Mouse (Mus musculus): ENCODE data around the gene Ctsa.

Gene Ctsa

GRCm38 (mm10) chr2:164804533-164805331 lies 27.9 kb upstream of the Ctsa start, which contains the start of the genes Acot8 and Zswim3:
Acot8 (minus strand) TSS chr2:164804882.
Zswim3 (plus strand) TSS chr2:164805098.
- DNase-seq (ENCODE audit: low read depth, low spot score), result peak; percentile 98

GRCm38 (mm10) chr2:164805332-164805718 lies 27.3 kb upstream of the Ctsa start:
- DNase-seq (ENCODE audit: low read depth, low spot score), result no peak

- DNase-seq (ENCODE audit: low read depth, low spot score), result no peak
Measured at GRCm38 (mm10) chr2:164806614-164807013, 26.1 kb upstream of the Ctsa start.

- no peak for DNase-seq (ENCODE audit: low read depth, low spot score)
Measured at GRCm38 (mm10) chr2:164813557-164813956, 19.1 kb upstream of the Ctsa start.

GRCm38 (mm10) chr2:164815348-164815747 lies 17.3 kb upstream of the Ctsa start:
- DNase-seq (ENCODE audit: low read depth, low spot score), result no peak

GRCm38 (mm10) chr2:164815821-164816220 lies 16.9 kb upstream of the Ctsa start:
- DNase-seq (ENCODE audit: low read depth, low spot score), result no peak

- DNase-seq (ENCODE audit: low read depth, low spot score), result no peak
Measured at GRCm38 (mm10) chr2:164817206-164817605, 15.5 kb upstream of the Ctsa start.

GRCm38 (mm10) chr2:164817703-164818102 lies 15.0 kb upstream of the Ctsa start:
- DNase-seq (ENCODE audit: low read depth, low spot score), result no peak

- DNase-seq (ENCODE audit: low read depth, low spot score), result no peak
Measured at GRCm38 (mm10) chr2:164821060-164821459, 11.6 kb upstream of the Ctsa start.

GRCm38 (mm10) chr2:164822636-164823165 lies 10.0 kb upstream of the Ctsa start, which contains the start of gene Zswim1:
Zswim1 (plus strand) TSS chr2:164822686.
- DNase-seq (ENCODE audit: low read depth, low spot score), result peak; percentile 97

GRCm38 (mm10) chr2:164823181-164823585 lies 9.5 kb upstream of the Ctsa start:
- DNase-seq (ENCODE audit: low read depth, low spot score), result peak; percentile 64

GRCm38 (mm10) chr2:164823969-164824368 lies 8.7 kb upstream of the Ctsa start:
- no peak for DNase-seq (ENCODE audit: low read depth, low spot score)

GRCm38 (mm10) chr2:164825521-164825920 lies 7.2 kb upstream of the Ctsa start:
- DNase-seq (ENCODE audit: low read depth, low spot score), result no peak

- no peak for DNase-seq (ENCODE audit: low read depth, low spot score)
Measured at GRCm38 (mm10) chr2:164827146-164827850, 5.4 kb upstream of the Ctsa start.

GRCm38 (mm10) chr2:164828437-164828836 lies 4.2 kb upstream of the Ctsa start, which contains the start of gene Spata25:
Spata25 (minus strand) TSS chr2:164828537.
- DNase-seq (ENCODE audit: low read depth, low spot score), result no peak

GRCm38 (mm10) chr2:164829090-164829489 lies 3.6 kb upstream of the Ctsa start:
- no peak for DNase-seq (ENCODE audit: low read depth, low spot score)

- DNase-seq (ENCODE audit: low read depth, low spot score), result no peak
Measured at GRCm38 (mm10) chr2:164831029-164831428, 1.6 kb upstream of the Ctsa start.

GRCm38 (mm10) chr2:164832032-164832747 lies 483 bp upstream of the Ctsa start:
- DNase-seq (ENCODE audit: low read depth, low spot score), result no peak

GRCm38 (mm10) chr2:164833314-164833959 lies 764 bp downstream of the Ctsa start, which contains the start of gene Neurl2:
Neurl2 (minus strand) TSS chr2:164833456.
- DNase-seq (ENCODE audit: low read depth, low spot score), result peak; percentile 91

- no peak for DNase-seq (ENCODE audit: low read depth, low spot score)
Measured at GRCm38 (mm10) chr2:164834531-164834930, 1.9 kb downstream of the Ctsa start.

- no peak for DNase-seq (ENCODE audit: low read depth, low spot score)
Measured at GRCm38 (mm10) chr2:164835164-164835563, 2.5 kb downstream of the Ctsa start.
